Mouse (Mus musculus): ENCODE results near the gene Tiam2. TPM values are rescaled to one million over a fixed set of nuclear protein-coding genes. Genes with fewer than 3 reads are reported as not detected.

Gene Tiam2
- polyA plus RNA-seq, 1 experiment from 2014 or later = 0.06 TPM

DNA sequence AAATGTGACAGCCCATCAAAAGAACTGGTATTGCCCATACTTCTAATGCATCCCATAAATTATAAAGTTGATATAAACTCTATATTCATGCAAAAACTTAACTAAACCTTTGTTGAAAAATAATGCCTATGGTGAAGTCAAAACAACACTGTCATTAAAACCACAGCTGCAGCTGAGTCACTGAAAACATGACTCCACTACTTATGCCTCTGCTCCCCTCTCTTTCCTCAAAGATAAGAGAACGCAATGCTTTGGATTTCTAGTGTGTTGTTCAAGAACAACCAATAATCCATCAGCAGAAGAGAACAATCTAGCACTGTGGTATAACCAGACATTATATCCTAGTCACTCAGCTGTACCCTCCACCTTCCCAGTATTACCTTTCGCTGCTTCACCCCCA, 213.9 kb downstream of the Tiam2 start:
- Histone ChIP-seq H3K27ac (no peak overlapping the region), H3K36me3 (ENCODE audit: inconsistent target) (no peaks in the 10 kb centered on the region), H3K4me3 (ENCODE audit: inconsistent target) (no peak overlapping the region), H3K79me2 (ENCODE audit: inconsistent target) (no peaks in the 10 kb centered on the region)
- 87% methylated on average over 2 of the region's 2 CpGs for WGBS (ENCODE audit: missing documents)

GRCm38 (mm10) chr17:3541033-3541432, 214.7 kb downstream of the Tiam2 start:
- WGBS (ENCODE audit: missing documents) = 94% methylated on average over 5 of the region's 5 CpGs

GRCm38 (mm10) chr17:3547725-3548124, 221.4 kb downstream of the Tiam2 start:
- H3K27ac ChIP-seq = no peak overlapping the region
- H3K36me3 ChIP-seq (ENCODE audit: inconsistent target) = no peaks in the 10 kb centered on the region
- WGBS (ENCODE audit: missing documents) = 84% methylated on average over 7 of the region's 7 CpGs
- no peaks in the 10 kb centered on the region for H3K79me2 ChIP-seq (ENCODE audit: inconsistent target)
- H3K4me3 ChIP-seq (ENCODE audit: inconsistent target) = no peak overlapping the region

More at GRCm38 (mm10) chr17:3541033-3541432, 214.7 kb downstream of the Tiam2 start:
- Histone ChIP-seq H3K36me3 (ENCODE audit: inconsistent target) (no peaks in the 10 kb centered on the region), H3K4me3 (ENCODE audit: inconsistent target) (no peak overlapping the region), H3K79me2 (ENCODE audit: inconsistent target) (no peaks in the 10 kb centered on the region), H3K27ac (no peak overlapping the region)

GRCm38 (mm10) chr17:3556251-3556650, 229.9 kb downstream of the Tiam2 start:
- Histone ChIP-seq H3K27ac (no peak overlapping the region), H3K4me3 (ENCODE audit: inconsistent target) (no peak overlapping the region), H3K36me3 (ENCODE audit: inconsistent target) (no peaks in the 10 kb centered on the region), H3K79me2 (ENCODE audit: inconsistent target) (no peaks in the 10 kb centered on the region)
- 100% methylated on average over 1 of the region's 1 CpGs for WGBS (ENCODE audit: missing documents)

DNA sequence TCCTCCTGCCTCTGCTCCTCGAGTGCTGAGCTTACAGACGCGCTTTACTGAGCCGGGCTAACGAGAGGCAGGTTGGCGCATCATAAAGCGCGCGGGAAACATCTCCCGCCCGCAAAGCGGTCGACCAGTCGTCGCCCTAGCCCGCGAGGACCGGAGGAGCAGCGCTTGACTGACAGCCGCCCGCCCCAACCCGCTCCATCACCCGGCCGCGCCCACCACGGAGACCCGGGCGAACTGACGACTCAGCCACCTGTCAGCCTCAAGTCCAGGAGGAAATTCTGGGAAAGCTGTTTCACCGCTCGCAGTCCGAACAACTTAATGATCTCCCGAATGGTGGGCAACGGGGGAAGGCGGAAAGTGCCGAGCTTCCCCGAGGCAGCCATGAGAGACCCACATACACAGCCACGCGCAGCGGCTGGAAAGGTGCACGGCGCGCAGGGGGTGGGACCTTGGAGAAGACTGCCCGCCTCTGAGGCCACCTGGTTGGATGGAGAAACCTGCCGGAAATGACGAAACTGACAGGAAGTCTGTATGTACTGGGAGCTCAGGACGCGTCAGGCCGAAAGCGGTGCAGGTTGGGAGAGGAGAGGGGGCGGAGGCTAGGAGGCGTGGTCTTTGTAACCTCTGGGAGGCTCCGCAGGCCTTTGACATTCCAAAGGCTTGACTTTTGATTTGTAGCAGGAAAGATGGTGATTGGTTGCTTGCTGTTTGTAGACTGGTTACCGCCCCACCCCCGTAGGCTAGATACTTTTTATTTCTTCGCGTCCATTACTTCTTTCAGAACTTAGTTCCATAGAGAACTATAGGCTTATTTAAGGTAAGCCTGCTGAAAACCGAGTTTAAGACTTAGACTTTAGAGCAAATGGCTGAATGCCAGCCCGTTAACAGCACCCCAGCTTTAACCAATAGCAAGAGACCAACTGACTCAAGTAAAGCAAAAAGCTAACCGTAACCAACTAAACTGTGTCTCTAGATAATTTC, 231.2 kb downstream of the Tiam2 start, which contains the start of gene Tfb1m:
Tfb1m (minus strand) TSS at position 451 of the 981 bp plus-strand sequence.
- H3K27ac ChIP-seq = peak within 1 kb of the TSS; percentile 54
- peak within 1 kb of the TSS; percentile 63 for H3K4me3 ChIP-seq (ENCODE audit: inconsistent target)
- H3K36me3 ChIP-seq (ENCODE audit: inconsistent target) = no peaks in the 10 kb centered on the region
- no peaks in the 10 kb centered on the region for H3K79me2 ChIP-seq (ENCODE audit: inconsistent target)
- under 1% methylated on average over 59 of the region's 60 CpGs for WGBS (ENCODE audit: missing documents)

DNA sequence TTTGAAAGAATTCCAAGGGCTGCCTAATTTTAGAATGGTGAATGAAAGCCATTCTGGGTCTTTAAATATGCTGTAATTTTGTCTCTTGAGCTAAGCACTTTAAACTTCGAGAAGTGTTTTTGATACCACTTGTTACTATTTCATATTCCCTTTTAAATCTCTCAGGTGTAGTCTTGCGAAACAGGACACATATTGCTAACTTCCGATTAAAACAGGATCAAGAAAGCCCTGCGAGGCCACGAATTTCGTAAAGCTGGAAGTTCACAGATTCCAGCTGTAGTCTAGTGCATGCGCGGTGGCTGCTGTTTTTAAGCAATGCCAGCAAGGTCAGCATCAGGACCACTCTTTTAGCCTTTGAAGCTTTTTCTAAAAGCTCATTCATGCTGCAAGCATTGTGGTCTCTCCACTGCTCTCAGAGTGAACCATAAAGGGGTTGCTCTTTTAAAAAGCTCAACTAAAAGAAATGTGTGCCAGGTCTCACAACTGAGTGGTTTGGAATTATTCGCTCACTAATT, 232.0 kb downstream of the Tiam2 start:
- WGBS (ENCODE audit: missing documents) = 34% methylated on average over 9 of the region's 9 CpGs
- peak overlapping the region; percentile 63 for H3K4me3 ChIP-seq (ENCODE audit: inconsistent target)
- no peaks in the 10 kb centered on the region for H3K79me2 ChIP-seq (ENCODE audit: inconsistent target)
- H3K27ac ChIP-seq = peak overlapping the region; percentile 54
- no peaks in the 10 kb centered on the region for H3K36me3 ChIP-seq (ENCODE audit: inconsistent target)

DNA sequence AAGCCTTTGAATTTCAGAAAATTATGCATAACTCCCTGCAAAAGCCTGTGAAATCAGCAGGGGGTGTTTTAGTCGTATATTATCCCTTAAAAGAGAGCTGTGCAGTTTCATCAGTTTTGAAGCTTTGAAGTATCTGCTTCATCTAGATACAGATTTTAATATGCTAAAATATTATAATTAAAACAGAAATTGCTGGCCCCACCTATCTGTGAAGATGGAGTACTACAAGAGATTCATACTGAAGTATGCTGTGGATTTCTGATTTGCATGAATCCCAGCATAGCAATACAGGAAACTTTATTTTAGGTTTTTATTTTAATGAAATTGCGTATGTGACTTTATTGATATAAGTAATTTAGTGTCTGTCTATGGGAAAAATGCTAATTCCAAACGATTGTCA, 234.2 kb downstream of the Tiam2 start:
- Histone ChIP-seq H3K36me3 (ENCODE audit: inconsistent target) (no peaks in the 10 kb centered on the region), H3K4me3 (ENCODE audit: inconsistent target) (no peak overlapping the region), H3K79me2 (ENCODE audit: inconsistent target) (no peaks in the 10 kb centered on the region), H3K27ac (no peak overlapping the region)
- 26% methylated on average over 3 of the region's 3 CpGs for WGBS (ENCODE audit: missing documents)

DNA sequence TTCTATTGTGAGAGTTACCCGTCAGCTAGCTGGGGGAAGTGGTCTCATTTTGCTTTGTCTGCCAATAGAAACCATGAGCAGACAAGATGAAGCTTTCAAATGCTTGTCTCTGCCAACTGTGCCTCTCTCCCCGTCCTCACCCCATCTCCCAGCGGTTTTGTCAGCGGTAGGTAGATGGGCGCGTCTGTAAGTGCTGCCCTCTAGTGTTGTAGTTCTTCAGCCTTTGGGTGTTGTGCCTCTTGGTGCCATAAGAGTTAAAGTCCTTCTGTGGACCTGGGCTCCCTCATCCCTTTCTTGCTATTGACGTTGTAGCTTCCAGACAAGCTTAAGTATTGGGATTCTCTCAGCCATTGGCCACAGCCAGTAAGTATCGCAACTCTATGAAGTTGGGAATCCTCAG, 236.0 kb downstream of the Tiam2 start:
- Histone ChIP-seq H3K79me2 (ENCODE audit: inconsistent target) (no peaks in the 10 kb centered on the region), H3K27ac (no peak overlapping the region), H3K36me3 (ENCODE audit: inconsistent target) (no peaks in the 10 kb centered on the region), H3K4me3 (ENCODE audit: inconsistent target) (no peak overlapping the region)
- WGBS (ENCODE audit: missing documents) = 81% methylated on average over 8 of the region's 8 CpGs

DNA sequence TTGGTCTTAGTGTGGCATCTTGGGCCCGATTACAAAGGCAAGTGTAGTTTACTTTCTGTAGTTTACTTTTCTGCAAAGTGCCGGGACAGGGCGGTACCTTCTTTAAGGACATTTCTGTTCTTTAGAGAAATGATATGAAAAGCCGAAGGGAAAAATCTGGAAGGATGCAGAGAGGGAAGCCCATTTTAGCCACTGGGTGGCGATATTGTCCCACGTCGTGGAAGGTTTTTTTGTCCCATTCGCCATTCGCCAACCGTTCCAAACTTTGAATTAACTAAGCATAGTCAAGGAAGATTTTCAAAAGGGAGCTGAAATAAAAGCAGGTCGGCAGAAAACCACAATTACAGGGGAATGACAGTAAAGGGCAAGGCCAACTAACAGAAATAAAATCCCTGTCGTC, 244.5 kb downstream of the Tiam2 start:
- Histone ChIP-seq H3K79me2 (ENCODE audit: inconsistent target) (no peaks in the 10 kb centered on the region), H3K36me3 (ENCODE audit: inconsistent target) (no peaks in the 10 kb centered on the region), H3K27ac (no peak overlapping the region), H3K4me3 (ENCODE audit: inconsistent target) (no peak overlapping the region)
- WGBS (ENCODE audit: missing documents) = 8% methylated on average over 12 of the region's 12 CpGs

Other genes with a start within 250 kb of the Tiam2 start
- 18.3 to 24.5 TPM (median 22.6 TPM) in 3 replicates for gene Scaf8, start 211.6 kb upstream of the Tiam2 start, polyA plus RNA-seq (2018)
- gene Cldn20, start 206.0 kb downstream of the Tiam2 start, polyA plus RNA-seq (2018) = not detected in 3 replicates
- 4.7 to 10.1 TPM (median 8.5 TPM) in 3 replicates for gene Tfb1m, start 231.2 kb downstream of the Tiam2 start, polyA plus RNA-seq (2018)

Data from macrophage (primary cell).